Mouse (Mus musculus): ENCODE data around the gene Ldb3.

The Ldb3 gene

DNA sequence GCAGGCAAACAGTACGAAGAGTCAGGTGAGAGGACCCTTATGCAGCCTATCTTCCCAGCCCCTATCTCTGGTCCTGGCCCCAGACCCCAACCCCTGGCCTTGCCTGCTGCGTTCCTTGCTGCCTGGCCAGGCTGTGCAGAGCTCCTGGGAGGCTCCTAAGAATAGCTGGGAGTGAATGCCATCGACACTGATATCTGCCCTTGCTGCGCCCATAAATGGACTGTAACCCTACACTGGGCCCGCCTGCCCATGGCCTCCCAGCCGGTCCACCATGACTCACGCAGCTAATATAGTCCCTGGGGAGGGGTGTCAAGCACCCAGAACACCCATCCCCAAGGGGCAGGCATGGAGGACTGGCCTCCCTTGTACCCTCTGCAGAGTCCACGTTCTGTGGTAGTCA is at the start of gene Ldb3:
Gene Ldb3 (minus strand): TSS at position 185 of the 400 bp plus-strand sequence.
- no peak for DNase-seq

DNA sequence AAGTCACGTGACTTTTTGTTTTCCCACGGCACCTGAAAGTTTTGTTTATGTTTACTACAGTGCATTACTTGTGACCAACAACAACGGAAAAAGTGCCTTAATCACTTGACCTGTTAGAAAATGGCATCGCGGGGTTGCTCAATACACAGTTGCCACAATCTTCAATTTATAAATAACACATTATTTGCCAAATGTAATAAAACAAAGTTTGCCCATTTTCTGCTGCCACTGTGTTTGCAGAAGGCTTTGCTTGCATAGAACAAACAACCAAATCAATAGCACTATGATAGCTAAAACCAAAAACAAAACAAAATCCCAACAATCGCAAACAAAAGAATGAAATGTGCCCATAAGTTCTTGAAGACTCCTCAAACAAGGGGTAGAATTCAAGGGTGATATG is 47.2 kb upstream of the Ldb3 start:
- no peak for DNase-seq

DNA sequence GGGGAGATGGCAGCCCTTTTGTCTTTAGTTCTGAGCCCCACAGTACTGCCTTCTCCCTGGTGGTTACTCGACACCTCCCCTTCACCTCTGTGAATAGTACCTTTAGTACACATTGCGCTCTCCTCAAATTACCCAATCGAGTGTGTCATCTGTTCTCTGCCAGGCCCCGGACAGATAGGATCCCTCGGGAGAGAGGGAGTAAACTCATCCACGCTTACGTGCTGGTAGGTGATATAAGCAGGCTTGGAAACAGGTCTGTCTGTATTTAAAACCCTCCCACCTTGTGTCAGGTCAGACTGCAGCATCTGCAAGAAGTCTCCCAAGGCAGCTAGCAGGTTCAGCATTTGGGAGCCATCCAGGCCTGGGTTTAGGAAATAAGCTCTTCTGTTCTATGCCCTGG is 46.7 kb upstream of the Ldb3 start:
- DNase-seq: no peak

DNA sequence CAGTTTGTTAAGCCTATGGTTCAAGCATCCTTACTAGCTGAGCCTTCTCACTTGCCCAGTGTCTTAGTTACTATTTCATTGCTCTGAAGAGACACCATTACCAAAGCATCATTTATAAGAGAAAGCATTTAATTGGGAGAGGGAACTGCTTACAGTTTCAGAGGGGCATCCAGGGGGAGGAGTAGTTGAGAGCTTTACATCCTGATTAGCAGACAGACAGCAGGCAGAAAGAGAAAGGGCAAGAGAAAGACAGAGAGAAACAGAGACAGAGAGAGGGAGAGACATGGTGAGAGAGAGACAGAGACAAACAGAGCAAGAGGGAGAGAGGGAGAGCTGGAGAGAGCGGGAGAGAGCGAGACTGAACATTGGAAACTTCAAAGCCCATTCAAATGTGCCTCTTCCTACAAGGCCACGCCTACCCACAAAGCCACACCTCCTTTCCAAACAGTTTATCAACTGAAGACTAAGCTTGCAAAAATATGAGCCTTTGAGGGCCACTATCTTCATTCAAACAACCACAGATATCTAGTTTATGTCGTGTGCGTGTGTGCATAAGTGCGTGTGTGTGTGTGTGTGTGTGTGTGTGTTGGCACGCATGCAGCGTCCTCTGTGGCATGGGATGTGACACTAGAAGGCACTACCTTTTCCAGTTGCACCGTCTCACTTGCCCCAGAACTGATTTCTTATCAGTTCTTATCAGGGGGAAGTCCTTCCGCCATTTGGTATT is 44.4 kb upstream of the Ldb3 start:
- no peak for DNase-seq

DNA sequence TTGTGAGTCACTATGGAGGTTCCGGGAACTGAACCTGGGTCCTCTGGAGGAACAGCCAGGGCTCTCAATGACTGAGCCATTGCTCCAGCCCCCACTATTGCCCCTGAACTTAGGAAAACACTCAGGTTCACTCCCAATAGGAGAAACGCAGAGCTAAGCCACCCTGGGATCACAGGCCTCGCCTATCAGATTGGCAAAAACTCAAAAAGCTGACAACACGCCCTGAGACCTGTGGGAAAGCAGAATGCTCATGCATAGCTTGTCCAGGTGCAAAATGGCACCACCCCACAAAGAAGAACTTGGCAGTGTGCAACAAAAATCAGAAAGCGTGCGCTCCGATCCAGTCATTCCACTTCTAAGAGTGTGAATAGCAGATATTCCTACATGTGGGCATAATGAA is 38.3 kb upstream of the Ldb3 start:
- DNase-seq: no peak

DNA sequence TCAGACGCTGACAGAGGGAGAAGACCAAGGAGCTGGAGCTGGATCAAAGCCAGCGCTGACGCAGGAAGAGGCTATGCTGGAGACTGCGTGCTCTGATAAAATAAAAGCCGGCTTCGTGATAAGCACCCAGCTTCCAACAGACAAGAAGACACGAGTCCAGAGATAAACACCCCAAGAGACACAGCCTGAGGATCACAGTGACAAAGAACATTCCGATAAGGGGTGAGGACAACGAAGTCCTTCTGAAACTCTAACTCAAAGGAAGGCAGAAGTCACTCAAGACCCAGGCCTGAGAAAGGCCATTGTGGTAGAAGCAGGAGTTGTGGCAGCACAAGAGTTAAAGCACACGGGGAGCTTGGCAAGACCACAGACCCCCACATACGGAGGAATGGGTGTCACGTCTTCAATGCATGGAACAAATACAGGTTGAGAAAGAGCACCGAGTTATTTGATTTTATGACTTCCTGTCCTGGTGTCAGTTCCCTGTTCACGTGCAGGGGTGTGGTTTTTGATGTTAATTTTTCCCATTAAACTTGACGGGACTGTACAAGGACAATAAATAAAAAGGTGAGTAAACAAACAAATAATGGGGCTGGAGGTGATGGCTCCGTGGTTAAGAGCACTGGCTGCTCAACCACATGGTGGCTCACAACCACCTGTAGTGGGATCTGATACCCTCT is 35.2 kb upstream of the Ldb3 start:
- no peak for DNase-seq

DNA sequence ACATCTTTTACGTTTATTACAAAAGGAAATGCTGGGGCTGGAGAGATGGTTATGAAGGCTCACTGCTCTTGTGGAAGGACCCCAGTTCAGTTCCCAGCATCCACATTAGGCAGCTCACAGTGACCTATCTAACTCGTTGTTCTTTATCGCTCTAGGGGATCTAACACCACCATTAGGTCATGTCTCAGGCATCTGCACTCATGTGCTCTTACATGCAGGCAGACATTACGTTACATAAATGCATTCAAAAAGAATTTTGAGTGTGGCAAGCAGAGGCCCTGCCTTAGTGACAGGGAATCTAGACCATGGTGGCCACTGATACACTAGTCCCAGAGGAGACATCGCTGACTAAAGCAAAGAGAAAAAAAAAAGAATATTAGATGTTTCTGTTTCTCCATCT is 34.6 kb upstream of the Ldb3 start:
- no peak for DNase-seq

DNA sequence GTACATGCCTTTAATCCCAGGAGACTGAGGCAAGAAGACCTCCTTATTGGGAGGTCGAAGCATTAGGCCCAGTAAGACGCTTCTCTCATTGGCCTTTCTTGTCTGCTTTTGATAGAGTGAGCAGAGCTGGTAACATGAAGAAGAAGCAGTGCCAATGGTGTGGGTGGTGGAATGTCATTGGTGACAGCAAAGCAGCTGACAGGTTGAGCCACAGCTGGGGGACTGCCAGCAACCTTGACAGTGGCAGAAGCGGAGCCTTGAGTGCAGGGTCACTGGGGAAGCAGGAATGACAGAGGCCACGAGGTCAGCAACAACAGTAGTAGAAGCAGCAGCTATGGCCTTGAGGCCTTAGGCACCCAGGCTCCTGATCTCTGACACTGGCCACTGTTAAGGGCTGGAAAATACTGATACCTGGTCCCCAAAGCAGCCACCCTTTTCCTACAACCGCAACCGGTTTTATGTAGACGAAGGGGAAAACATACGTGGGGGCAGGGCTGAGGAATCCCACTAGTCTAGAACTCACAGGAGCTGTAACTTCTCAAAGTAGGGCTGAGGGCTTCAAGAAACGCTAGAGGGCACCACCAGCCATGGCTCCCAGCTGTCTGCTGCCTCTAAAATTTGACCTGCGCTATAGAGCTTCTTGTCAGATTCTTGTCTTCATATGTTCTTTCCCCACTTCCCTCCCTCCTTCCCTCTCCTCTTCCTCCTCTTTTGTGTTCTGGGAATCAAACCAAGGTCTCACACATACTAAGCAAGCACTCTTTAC is 32.3 kb upstream of the Ldb3 start:
- peak; percentile 14 for DNase-seq

DNA sequence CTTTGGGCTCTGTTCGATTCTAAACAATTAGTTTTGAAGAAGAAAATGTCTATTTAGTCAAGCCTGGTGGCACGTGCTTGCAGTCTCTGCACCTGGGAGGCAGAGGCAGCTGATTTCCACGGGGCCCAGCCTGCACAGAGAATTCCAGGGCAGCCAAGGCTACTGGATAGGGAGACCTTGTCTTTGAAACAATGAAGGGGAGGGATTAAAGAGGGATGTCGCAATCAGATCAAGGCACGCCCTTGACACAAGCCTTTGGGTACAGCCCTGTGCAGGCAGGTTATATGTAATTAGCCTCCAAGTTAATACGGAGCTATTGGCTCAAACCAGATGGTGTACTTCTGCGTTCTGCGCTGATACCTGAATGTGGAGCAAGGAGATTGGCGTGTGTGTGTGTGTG is 30.3 kb upstream of the Ldb3 start:
- DNase-seq: no peak

DNA sequence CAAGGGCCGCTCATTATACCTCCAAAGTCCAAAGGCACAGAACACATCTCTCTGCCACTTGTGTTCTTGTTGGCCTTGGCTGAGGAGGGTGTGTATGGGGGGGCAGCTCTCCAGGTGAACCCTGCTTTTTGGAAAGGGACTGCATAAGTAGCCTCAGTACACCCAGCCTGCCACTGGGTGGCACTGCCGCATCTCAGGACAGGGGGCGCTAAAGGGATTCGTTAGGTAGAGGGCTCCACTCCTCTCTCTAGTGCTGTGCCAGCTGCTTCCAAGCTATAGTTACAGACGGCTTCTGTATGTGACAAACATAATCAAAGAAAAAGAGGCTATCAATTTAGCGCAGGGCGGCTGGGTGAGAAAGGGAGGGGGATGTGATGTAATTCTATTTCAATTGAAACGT is 28.3 kb upstream of the Ldb3 start:
- peak; percentile 84 for DNase-seq

DNA sequence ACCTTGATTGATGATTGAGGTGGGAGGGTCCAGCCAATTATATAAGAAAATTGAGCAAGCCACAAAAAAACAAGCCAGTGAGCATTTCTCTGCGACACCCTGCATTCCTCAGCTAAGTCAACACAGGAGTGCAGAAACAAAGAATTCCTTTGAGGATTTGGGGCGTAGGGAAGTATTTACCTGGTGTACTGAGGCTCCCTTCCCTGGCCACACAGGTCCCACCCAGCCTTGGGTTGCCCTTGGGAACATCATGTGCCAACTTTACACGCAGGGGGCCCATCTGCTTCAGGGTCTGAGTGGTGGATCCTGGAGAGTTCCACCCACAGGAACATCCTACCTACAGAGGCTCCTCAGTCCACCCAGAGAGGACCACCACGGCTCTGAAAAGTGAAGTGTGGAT is 27.1 kb upstream of the Ldb3 start:
- DNase-seq: no peak

DNA sequence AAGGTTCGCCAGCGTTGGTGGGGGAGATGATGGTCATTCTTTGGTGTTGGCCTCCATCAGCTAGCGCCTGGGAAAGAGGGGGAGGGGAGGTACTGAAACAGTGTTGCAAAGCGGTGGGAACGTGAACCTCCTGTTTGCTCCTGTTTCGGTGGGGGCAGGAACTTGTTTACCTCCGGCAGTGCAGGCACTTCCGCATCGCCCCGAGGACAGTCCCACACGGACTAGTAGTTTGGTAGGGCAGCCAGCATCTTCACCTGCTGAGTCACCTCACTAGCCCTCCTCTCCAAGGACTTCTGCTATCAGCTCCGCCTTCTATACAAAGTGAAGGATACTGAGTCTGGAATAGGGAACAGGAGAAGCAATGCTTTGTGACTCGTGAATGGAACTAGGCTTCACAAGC is 26.6 kb upstream of the Ldb3 start:
- no peak for DNase-seq

DNA sequence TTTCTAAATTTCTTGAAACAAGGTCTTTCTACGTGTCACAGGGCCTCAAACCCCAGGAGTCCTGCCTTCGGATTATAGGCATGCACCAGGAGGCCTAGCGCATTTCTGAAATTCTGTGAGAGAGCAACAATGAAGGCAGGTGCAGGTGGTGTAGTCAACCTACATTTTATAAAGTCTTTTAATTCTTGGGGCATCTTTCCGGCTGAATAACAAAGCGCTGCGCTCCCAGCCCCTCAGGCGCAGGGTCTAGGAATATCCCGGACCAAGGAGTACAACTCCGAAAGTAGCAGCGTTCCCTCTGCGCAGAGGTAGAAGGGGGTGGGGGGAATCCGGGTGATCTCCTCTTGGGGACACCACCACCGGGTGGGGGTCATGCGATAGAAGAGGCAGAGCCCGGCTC is 26.1 kb upstream of the Ldb3 start:
- DNase-seq: no peak

DNA sequence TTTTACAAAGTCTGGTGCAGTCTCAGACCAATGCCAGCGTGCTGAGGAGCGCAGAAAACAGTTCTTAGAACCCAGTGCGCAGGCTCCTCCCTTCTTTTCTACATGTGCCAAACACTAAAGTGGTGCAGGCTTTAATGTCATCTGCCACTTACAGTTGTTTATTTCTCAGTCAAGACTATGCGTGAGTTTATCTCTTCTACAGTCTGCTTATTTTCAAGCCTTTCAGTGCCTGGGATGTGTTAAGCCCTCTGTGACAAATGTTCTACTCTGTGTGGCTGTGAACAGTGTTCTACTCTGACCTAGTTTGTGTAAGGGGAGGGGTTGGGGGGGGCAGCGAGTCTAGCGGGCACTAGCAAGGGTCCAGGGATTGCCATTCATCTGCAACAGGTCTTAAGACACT is 25.0 kb upstream of the Ldb3 start:
- DNase-seq: no peak

DNA sequence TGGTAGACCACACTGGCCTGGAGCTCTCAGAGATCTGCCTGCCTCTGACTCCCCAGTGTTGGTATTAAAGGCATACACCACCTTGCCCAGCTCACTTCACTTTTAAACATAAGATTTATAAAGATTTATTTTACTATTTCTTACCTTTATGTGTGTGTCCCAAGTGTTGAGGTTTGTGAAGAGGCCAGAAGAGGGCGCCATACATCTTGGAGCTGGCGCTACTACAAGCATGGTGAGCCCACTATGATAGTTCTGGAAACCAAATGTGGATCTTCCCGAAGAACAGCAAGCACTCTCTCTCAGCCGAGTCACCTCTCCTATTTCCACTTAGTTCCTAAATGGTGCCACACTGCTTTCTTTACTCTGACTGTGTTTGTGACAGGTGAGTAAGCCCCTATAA is 23.7 kb upstream of the Ldb3 start:
- DNase-seq: no peak

DNA sequence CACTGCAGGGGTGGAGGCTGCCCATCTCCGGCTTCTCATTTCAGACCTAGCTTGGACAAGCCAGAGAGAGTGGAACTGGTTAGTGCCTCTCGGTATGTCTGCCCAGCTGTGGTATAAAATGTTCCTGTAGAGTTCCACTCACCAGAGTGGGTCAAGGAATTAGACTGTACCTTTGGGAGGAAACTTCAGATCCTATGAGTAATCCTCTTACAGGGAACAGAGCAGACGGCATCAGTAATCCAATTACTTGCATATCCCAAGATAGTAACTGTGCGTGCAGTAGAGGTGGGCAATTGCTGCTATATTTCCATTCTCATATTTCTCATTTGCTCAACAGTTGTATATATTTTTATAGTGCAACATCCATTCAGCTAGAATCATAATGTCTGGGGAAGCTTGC is 23.1 kb upstream of the Ldb3 start:
- DNase-seq: no peak

DNA sequence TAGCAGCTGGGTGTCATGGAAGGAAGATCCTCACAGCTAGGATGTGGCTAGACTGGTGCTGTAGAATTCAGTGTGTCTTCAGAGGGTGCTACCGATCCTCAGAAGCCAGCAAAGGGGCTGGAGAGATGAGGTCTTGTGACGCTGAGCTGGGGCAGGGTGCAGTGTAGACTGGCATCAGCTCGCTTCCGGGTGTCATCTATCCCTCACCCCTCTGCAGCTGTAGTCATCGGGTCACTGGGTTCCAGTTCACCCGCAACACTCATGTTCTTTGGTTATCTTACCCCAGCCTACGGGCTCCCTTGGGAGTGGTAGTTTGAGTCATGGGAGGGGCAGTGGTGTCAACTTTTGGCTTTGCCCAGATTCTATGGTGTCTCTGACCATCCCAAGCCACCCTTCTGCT is 13.4 kb upstream of the Ldb3 start:
- DNase-seq: no peak

DNA sequence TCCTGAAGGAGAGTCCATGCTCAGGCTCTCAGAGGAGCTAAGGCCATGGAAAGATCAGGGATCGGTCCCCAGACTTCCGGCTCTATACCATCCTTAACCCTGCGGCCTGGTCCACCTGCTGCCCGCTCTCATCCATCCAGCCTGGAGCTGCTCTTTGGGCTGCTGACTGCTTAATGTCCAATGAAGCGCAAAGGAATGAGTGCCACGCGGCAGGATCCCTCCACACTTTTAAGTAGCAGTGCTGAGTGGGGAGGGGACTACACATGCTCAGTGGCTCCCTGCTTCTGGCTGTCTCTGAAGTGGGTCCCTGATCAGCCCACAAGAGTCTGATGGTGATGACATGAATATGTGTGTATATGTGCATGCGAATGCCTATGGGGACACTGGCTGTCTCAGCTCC is 11.5 kb upstream of the Ldb3 start, which contains the start of gene Opn4:
Gene Opn4 (minus strand): TSS at position 202 of the 400 bp plus-strand sequence.
- DNase-seq: no peak

DNA sequence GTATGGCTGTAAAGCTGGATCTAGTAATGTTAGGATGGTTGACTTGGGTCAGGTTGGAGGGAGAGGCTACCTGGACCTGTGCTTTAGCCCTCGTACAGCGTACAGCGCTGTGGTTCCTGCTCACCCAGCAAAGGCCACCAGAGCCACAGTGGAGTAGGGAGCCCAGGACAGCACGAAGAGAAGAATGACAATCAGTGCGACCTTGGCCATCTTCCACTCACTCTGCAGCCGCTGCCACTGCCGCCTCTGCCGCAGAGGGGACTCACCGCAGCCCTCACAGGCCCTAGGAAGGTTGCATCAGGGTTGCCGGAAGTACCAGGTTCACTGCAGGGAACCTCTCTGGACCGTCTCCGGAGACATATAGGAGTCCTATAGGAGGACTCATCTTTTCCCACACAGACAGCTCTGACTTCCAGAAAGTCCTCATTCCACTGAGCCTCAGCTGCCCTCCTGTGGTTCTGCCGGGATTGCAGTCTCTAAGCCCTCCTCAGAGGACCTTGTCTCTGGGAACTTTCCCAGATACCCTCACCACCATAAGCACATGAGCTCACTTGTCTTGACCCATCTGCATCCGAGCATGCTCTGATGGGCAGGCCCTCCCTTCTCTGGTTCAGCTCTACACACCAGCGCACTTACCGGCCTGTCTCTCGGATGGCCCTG is 7.2 kb upstream of the Ldb3 start:
- no peak for DNase-seq

DNA sequence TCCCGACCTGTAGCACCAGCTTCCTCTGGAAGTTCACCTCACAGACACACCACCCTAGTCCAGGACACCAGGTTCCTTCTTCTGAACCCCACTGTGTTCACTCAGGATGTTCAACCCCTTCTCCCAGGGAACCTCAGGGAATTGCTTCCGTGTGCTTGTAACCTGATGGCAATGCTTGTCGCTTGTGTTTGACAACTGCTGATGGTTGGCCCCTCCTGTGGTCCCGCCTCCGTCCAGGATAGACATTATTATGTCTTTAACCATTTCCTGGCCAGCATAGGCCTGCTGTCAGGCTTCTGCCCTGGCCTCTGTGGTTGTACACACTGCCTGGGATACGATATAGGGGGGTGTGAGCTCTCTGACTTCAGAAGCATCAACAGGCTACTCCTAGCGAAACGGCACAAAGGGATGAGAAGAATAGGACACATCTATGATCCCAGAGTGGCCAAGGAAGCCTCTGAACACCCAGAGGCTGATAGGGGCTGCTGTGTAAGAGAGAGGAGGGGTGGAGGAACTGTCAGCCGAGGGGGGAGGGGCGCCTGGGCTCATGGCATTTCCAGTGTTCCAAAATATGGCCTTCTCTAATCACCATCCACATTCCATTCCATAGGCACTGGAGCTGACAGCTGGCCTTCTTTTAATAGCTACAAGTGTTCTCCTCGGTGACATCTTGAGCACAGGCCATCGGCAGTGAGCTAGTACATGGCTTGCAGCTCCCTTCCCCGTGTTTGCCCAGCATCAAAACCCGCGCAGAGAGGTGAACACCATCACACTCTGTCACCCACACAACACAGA is 3.5 kb upstream of the Ldb3 start:
- no peak for DNase-seq

DNA sequence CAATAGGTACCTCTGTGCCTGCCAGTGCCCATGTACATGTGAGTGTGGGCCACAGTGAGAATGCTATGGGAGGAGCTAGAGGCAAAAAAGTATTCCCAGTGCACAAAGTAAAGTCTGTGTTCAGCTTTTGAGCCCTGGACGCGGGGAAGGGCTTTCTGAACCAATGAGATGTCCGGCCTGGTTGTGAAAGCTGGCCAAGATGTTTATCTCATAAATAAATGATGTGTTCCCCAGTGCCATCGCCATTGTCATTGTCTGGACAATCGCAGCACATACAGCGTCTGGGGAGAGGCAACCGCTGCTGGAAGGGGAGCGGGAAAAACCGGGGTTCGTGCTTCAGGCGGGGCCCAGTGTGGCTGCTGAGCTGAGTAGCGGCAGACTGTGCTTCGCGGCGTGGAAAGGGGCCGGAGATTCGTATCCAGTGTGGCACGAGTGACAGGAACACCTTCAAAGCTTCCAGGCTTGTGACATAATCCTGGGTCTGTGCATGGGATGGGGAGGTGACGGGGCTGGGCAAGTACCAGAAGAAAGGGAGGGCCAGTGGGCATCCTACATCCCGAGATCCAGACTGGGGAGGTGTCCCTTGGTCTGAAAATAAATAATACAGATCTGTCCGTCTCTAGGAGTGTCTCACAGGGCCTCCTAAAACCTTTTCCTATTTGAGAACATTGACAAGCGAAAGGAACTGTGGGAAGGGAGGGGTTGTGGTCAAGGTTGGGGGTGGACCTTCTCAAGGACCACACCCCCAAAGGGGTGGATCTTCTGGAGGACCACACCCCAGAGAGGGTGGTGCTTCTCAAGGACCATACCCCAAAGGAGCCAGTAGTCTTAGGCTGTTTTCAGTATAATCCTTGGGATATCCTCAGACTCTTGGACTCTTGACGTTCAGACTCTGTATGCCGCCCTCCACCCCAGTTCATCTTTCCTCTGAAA is 2.5 kb upstream of the Ldb3 start:
- DNase-seq: peak; percentile 31

Measured in right cerebral cortex, adult 18-20 months (tissue).